Mouse (Mus musculus) kidney, adult 18-20 months (tissue): ENCODE measurements around the gene Ankrd12.
"Not testable (repeated sequence)": the region's sequence is repeated elsewhere in the genome, so short reads cannot be mapped to it uniquely, and the experiment has no call there.

Experiments
- DNase-seq: peaks from one replicate; pipeline ENCODE4 v3.0.0; 2021

The Ankrd12 gene

DNA sequence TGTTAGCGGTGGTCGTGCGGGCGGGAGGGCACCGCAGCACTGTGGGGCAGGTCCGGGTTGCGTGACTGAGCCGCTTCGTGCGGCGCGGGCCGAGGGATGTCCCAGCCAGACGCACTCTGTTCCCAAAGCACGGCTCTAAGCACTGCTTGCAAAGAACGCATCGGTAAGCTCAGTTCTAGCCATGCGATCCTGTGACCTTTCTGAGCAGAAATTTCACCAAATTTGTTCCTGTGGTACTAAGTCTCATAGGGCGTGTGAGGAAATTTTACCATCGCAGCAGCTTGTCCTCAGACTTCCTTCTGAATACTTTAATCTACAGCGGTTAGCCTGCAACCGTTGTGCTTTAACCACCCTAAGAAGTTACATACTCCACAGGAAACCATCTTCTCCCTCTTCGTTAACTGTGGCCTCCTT lies 555 bp upstream of the Ankrd12 start:
- DNase-seq, result no peak

DNA sequence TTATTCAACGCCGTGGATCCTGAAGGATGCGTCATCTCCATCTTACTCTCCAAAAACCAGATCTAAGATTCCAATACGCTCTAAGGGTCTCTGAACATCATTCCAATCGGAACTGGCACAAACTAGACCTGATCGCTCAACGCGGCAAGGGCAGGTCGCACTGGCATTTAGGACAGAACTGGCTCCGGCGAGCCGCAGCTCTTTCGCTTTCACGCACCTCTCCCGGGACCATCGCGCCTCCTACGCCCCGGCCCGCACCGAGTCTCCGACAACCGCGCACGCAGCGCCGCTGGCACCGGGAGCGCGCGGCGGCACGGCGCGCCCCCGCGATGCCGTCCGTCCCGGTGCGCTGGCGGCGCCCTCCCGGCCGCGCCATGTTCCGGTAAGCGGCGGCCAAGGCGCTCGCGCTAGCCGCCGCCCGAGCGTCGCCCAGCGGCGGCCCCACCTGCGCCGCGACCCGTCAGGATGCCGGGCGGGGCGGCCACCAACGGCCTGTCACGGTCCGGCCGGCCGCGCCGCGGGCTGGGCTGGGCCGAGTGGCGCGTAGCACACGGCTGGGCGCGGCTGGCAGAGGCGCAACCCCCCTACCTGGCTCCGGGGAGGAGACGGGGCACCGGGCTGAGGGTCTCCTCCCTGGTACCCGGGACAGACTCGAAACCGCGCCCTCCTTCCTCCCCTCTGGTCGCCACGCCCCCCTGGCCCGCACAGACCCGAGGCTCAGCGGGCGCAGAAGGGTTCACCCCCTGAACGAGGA lies 538 bp downstream of the Ankrd12 start:
- DNase-seq, result no peak

DNA sequence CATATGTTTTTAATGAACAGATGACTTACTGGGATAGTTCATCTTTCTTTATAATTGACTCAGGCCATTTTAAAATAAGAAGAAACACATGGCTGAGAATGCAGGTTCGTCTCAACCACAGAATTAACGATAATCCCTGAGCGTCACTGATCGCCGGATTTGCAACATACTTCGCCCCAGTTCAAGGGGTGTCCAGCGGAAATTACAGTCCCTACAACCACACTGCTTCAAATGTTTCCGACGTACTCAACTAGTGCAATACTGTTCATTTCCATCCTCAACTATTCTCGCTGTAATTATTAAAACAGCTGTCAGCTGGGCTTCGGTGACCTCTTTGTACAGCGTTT lies 1.1 kb downstream of the Ankrd12 start:
- no peak for DNase-seq

DNA sequence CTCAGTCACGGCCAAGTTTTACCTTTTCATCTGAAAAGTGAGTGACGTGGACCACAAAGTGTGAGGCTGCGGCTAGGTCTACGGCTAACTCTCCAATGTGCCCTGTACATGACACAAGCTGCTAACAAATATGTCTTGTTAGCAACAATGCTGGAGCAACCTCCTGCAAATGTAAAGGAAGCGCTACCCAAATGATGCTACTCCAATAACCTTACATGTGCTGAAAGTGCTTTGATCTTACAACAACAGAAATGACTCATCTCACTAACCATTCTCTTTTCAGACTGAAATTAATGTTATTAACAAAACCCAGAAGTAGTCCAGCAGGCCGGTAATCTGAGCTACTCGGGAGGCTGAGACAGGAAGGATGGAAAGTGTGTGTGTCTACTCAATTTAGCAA lies 2.9 kb downstream of the Ankrd12 start:
- no peak for DNase-seq

DNA sequence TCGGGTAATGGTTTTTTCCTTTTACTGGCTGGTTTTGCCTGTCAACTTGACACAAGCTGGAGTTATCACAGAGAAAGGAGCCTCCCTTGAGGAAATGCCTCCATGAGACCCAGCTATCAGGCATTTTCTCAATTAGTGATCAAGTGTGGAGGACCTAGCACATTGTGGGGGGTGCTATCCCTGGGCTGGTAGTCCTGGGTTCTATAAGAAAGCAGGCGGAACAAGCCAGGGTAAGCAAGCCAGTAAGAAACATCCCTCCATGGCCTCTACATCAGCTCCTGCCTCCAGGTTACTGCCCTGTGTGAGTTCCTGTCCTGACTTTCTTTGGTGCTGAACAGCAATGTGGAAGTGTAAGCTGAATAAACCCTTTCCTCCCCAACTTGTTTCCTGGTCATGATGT lies 7.9 kb downstream of the Ankrd12 start:
- DNase-seq, result not testable (repeated sequence)

DNA sequence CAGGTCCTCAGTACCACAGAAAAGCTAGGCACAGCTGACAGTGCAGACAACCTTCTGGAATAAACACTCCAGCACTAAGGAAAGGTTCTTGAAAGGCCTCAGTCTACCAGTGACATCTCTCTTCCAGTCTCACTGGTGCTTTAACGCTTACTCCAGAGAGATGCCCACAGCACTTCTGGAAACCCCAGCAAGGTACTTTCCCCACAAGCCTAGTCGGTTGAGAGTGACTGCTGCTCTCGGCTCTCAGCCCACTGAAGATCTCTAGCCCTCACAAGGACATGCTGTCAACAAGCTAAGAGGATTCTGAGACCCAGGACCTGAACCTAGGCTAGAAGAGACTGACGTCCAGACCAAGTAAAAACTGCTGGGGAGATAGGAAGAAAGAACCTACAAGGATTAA lies 11.8 kb downstream of the Ankrd12 start:
- no peak for DNase-seq

DNA sequence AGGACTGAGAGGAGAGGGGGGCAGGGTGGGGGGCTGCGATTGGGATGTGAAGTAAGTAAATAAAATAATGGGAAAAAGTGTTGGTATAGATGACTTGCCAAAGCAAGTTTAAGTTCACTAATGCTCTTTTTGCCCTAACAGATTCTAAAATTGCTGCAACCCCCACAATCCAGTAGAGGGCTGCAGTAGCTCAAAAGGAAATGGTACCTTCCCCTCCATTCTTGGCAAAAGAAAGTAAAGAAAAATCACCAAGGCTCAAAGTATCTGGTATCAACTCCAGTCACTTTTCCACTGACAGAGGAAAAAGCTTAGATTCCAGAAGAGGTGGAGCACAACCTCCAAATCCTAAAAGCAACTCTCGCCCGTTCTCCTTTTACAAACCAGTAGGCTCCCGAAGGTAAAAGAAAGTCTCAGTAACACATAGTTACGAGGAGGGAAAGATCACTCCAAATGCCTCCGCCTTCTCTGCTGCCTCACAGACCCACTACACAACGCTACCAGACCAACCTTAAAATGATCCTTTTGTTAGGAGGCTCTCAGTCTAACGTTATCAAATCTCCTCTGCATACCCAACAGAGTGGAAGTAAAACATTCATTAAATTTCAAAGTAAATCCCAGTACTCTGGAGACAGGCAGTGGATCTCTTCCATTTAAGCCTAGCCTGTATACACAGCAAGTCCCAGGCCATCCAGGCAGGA lies 15.5 kb downstream of the Ankrd12 start:
- no peak for DNase-seq

DNA sequence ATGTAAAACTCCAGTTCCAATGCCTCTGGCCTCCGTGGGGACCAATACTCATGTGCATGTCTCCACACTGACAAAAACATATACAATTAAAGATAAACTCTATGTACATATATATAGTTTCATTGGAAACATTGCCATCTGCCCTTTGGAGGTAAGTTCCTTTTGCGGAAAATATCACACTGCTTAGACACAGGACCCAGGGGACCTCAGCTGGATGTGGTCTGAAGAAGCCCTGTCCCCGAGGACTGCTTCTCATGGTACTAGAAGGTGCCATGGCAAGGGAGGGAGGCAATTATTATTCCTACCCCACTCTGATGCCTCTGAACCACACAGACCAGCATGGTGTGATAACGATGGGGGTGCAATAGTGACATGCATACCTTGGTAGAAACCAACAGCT lies 18.7 kb downstream of the Ankrd12 start:
- DNase-seq, result no peak

DNA sequence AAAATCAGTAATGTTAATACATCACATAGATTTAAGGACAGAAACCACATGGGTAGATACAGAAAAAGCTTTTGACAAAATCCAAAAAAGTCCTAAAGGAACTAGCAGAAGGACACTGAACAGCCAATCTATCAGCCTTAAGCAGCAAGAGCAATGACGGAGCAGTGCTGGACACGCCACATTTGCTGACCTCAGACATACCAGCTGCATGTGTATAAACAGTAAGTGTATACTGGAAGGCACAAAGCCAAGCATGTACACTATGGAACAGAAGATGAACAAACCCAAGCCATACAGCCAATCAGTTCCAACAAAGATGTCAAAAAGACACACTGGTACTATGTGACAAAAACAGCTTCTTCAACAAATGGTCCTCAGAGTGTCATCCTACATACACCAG lies 19.7 kb downstream of the Ankrd12 start:
- DNase-seq, result no peak

DNA sequence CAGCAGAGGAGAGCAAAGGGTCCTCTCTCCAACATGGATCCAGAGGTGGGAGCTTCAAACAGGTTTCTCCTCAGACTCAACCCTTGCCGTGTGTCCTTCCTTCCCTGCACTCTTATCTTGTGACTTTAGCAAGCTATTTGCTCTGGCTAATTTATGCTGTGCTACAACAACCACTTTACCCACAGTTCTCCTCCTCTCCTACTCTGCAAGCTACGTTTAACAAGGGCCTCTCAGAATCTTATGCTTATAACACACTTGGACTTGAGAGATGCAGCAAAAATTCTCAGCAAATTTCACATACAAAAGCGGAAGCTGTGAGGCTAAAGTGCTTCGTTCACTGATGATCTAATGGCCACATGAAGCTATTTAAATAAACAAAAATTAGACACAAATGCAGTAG lies 23.5 kb downstream of the Ankrd12 start:
- no peak for DNase-seq

DNA sequence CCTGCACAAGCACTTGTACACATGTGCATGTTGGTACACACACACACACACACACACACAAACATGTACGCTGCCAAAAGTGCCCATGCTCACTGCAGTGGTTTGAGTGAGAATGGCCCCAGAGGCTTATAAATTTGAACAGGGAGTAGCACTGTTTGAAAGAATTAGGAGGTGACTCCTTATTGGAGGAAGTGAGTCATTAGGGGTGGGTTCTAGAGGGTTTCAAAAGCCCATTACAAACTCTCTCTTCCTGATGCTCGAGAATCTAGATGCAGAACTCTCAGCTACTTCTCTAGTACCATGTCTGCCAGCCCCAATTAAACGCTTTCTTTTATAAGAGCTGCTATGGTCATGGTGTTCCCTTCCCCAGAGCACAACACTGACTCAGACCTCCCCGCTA lies 28.1 kb downstream of the Ankrd12 start:
- no peak for DNase-seq

DNA sequence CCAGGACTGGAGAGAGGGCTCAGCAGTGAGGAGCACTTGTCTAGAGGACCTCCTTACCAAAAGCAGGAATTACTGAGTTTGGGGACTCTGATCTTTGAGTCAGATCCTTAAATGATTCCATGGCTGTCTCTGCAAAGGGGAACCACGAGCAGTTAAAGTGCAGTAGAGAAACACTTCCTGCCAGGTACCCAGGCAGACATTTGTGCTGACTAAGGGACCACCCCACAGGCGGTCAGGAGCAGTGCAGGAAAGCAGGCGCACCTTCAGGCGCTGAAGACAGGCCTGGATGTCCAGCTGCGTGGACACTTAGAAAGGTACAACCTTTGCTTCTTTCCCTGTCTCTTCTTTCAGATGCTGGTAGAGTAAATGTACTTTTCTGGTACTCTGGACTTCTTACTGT lies 28.7 kb downstream of the Ankrd12 start:
- no peak for DNase-seq

DNA sequence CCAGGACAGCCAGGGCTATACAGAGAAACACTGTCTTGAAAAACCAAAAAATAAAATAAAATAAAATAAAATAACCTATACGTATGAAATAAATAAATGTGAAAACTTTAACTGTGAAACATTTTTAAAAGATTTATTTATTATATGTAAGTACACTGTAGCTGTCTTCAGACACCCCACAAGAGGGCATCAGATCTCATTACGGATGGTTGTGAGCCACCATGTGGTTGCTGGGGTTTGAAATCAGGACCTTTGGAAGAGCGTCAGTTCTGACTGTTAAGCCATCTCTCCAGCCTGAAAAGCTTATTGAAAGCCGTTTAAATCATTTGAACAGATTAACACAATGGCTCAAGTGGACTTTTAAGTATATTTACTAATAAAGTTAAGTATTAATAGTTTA lies 33.2 kb downstream of the Ankrd12 start:
- not testable (repeated sequence) for DNase-seq

DNA sequence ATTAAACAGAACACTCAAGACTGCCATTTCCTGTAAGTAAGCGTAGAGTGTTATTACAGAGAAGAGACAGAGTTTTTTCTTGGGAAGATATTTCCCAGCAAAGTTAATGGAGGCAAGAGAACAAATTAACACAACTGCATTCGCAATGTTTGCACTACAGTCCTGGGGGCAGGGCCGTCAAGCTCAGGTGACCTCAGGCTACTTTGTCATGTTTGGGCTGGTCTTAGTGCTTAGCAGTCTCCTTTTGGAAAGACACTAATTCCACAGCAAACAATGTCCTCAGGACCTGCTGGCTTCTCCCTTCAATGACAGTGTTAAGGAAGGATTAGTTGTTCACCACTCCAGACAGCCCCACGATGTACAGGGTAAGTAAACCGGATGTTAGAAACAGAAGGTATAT lies 35.9 kb downstream of the Ankrd12 start:
- no peak for DNase-seq

DNA sequence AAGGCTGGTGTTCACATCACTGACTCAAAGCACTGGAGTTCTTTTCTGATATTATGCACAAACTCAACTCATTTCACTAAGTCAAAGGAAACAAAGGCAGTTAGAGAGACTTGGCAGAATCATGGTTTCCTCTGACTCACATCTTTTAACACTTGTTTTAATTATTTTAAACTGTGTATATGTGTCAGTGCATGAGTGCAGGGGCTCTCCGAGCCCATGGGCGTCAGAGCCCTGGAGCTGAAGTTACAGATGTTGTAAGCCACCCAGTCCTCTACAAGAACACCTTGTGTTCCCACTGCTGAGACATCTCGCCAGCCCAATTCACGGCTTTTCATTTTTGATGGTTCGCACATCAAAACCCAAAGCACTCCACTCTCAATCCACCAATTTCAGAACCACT lies 43.6 kb downstream of the Ankrd12 start:
- no peak for DNase-seq

DNA sequence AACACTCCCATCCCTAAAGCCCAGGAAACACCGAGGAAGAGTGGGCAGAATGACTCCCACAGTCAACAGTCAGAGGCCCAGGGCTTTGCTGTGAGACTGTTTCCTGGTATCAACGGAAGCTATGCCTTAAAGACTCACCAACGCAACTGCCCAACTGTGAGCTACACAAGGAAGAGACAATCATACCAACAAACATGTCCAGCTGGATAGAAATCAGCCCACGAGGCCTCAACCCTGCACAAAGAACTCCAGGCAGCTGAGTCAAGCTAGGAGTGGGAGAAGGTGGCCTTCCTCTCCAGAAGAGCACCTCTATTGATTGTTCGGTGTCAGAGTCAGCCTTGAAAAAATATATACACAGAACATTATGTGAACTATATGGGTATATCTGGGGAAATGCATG lies 44.9 kb downstream of the Ankrd12 start:
- DNase-seq, result no peak

DNA sequence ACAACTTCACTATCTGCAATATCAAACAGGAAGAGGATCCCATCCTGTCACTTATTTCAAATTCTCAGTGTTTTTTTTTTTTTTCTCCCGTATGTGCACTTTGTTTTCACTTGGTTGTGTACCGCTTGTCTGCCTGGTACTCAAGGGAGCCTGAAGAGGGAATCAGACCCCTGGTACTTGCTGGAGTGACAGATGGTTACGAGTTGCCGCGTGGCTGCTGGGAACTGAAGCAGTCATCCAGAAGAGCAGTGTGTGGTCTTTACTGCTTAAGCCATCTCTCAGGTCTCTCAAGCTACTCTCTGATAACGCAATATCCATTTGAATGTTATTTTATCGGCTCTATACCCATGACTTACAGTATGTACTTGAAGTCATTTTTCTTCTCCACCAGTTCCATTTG lies 52.7 kb downstream of the Ankrd12 start:
- no peak for DNase-seq

DNA sequence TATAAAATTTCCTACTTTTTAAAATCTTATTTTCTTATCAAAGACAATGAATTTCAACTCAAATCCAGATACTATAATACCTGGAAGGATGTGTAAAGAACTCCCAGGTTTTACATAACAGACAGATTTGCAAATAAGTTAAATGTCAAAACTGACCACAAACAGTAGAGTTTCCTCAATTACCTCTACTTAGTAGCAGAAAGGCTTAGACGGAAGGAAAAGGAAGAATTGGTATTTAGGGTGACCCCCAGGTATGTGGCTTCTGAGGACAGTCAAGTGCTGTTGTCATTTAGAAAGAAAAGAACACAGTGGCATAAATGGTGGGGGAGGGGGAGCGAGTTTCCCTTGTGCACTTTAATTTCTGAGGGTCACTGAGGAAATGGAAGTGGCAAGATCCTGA lies 65.1 kb downstream of the Ankrd12 start:
- DNase-seq, result no peak

DNA sequence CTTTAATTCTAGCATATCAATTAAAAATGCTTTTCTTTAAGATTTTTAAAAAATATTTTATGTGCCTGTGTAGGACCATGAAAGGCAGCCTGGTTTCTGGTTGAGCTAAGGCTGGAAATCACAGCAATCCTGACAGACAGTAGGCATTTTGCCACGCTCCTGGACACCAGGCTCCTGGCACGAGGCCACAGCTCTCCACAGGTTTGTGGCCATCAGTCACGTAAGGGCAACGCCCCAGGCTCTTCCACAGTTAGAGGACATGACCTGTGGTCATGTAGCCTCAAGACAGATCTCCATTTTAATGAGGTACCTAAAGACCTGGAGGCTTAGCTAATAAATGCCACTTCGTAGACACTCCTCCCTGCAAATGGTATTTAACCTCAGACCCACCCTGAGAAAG lies 69.0 kb downstream of the Ankrd12 start:
- DNase-seq, result peak; percentile 16

DNA sequence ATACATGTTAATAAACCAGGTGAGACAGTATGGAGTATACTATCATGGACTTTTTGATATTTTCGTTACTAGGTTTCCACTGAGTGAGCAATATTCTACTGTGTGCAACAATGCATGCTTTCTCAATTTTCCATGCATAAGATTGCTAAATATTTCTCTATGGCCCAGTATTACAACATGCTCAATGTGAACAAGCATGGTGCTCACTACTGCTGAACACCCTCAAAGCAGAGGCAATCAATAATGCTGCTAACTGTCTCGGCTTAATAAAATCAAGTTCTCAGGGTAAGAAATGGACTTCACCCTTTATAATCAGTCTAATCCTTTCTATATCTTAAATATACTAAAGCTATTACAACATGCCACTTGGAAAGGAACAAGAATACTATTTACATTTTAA lies 69.4 kb downstream of the Ankrd12 start:
- DNase-seq, result no peak

DNA sequence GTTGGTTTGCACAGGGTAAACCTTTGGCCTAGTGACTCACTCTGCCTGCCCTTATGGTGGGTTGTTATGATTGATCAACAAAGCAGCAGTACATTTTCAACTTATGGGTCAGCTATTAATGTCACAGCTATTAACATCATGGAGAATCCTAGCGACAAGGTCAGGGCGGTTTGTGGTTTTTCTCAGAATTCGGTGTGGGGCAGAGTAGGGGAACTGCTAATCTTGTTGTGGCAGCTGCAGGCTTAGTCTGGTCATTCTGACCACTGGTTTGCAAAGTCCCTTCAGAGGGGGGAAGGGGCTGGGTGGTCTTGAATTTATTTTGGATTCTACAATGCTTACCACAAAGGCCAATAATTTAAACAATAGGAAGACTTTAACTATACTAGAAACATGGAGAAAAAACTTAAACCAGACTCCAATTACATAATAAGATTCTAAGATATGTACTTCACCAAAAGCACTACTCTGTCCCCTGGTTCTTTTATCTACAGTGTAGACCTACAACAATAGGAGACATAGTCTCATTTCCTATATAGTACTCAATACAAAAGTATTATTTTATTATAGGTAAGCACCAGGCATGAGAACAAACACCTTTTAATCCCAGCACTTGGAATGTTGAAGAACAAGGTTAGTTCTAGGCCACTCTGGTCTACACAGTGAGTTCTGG lies 88.6 kb downstream of the Ankrd12 start:
- no peak for DNase-seq

DNA sequence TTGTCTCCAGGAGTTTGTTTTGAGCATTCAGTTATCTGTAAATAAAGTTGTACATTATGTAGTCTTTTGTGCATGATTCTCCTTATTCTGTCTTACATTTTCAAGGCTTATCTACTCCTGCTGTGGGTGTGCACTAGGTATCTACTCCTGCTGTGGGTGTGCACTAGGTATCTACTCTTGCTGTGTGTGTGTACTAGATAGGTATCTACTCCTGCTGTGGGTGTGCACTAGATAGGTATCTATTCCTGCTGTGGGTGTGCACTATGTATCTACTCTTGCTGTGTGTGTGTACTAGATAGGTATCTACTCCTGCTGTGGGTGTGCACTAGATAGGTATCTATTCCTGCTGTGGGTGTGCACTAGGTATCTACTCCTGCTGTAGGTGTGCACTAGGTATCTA lies 100.2 kb downstream of the Ankrd12 start:
- not testable (repeated sequence) for DNase-seq

DNA sequence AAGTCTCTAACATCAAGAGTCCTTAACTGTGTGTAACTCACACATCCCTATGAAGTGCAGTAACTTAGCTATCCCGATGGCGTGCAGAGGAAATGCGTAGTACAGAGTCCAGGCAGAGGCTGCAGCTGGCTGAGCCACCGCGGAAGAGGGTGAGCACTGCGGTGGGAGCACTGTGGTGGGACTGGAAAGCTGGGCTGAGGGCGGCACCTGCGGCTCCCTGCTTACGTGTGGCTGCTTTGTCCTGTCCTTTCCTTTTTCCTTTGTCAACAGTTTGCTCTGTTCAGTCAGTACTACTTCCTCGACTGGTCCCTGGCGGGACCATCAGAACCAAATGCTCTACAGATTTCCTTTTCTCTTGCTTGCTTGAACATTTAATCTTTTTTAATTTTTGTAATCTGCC lies 109.1 kb downstream of the Ankrd12 start:
- no peak for DNase-seq

DNA sequence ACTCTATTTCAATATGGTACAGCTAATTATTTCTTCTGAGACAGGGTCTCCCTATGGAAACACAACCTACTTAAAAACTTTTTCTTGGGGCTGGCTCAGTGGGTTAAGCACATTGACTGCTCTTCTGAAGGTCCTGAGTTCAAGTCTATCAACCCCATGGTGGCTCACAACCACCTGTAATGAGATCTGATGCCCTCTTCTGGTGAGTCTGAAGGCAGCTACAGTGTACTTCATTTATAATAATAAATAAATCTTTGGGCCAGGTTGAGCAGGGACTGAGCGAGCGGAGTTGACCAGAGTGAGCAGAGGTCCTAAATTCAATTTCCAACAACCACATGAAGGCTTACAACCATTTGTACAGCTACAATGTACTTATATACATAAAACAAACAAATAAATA lies 114.6 kb downstream of the Ankrd12 start:
- no peak for DNase-seq
